Mouse (Mus musculus) fibroblast of lung, adult 2 months (primary cell): ENCODE measurements around the gene Myo1d.
"Not testable (repeated sequence)": the region's sequence is repeated elsewhere in the genome, so short reads cannot be mapped to it uniquely, and the experiment has no call there.

Source experiments
- DNase-seq: peaks from one replicate; pipeline ENCODE4 v3.0.0-alpha.2; 2011; ENCODE audit warnings: low read depth

Myo1d gene

GRCm38 (mm10) chr11:80481409-80482050 is 298.3 kb downstream of the Myo1d start:
- DNase-seq, result no peak

GRCm38 (mm10) chr11:80479906-80480866 is 299.6 kb downstream of the Myo1d start:
- no peak for DNase-seq

- no peak for DNase-seq
Observed at GRCm38 (mm10) chr11:80479425-80479824, 300.4 kb downstream of the Myo1d start.

- DNase-seq, result no peak
Observed at GRCm38 (mm10) chr11:80478694-80479412, 301.0 kb downstream of the Myo1d start.

GRCm38 (mm10) chr11:80477341-80478199 is 302.3 kb downstream of the Myo1d start:
- DNase-seq, result no peak

- DNase-seq, result peak; percentile 55
Observed at GRCm38 (mm10) chr11:80476222-80477189, 303.3 kb downstream of the Myo1d start, which contains the start of gene Cdk5r1. TSS of gene Cdk5r1 (plus strand) at chr11:80477023.

GRCm38 (mm10) chr11:80475544-80475943 is 304.3 kb downstream of the Myo1d start:
- no peak for DNase-seq

GRCm38 (mm10) chr11:80474846-80475245 is 305.0 kb downstream of the Myo1d start:
- DNase-seq, result no peak

- DNase-seq, result no peak
Observed at GRCm38 (mm10) chr11:80474175-80474691, 305.6 kb downstream of the Myo1d start.

- no peak for DNase-seq
Observed at GRCm38 (mm10) chr11:80471836-80472605, 307.8 kb downstream of the Myo1d start.

- not testable (repeated sequence) for DNase-seq
Observed at GRCm38 (mm10) chr11:80463605-80464130, 316.2 kb downstream of the Myo1d start.

GRCm38 (mm10) chr11:80453198-80453597 is 326.6 kb downstream of the Myo1d start:
- no peak for DNase-seq

- DNase-seq, result no peak
Observed at GRCm38 (mm10) chr11:80452242-80452641, 327.6 kb downstream of the Myo1d start.

GRCm38 (mm10) chr11:80449859-80450258 is 330.0 kb downstream of the Myo1d start:
- DNase-seq, result no peak

- no peak for DNase-seq
Observed at GRCm38 (mm10) chr11:80446916-80447315, 332.9 kb downstream of the Myo1d start.
